Mouse (Mus musculus): ENCODE results near the gene Avil. TPM values are rescaled to one million over a fixed set of nuclear protein-coding genes. Genes with fewer than 3 reads are reported as not detected.

The Avil gene
- 0.13 and 0.34 TPM in 2 replicates for polyA plus RNA-seq (2014; fragmentation: Nextera tagmentation; extraction: Ambion mirVana)

GRCm38 (mm10) chr10:127000529-127000928, at the start of gene Avil:
Avil (plus strand) TSS chr10:127000709.
- no peaks in the 10 kb centered on the region for H3K27me3 ChIP-seq (ENCODE audit: control insufficient read depth, insufficient read depth, low read length)
- H3K4me1 ChIP-seq (ENCODE audit: control insufficient read depth, insufficient read depth, low read length), result no peaks in the 10 kb centered on the region
- H3K4me2 ChIP-seq, result no peak within 1 kb of the TSS
- H3K27ac ChIP-seq (ENCODE audit: low read depth, low read length), result no peak within 1 kb of the TSS
- no peaks in the 10 kb centered on the region for H3K9me3 ChIP-seq (replicated peaks; ENCODE audit: control insufficient read depth, low read length)
- no peak for ATAC-seq (replicated peaks; ENCODE audit: insufficient number of reproducible peaks, low FRiP score, low TSS enrichment)
- peaks cover 21% of the 10 kb centered on the region for H3K36me3 ChIP-seq (ENCODE audit: control insufficient read depth, insufficient read depth, low read length)
- no peak within 1 kb of the TSS for H3K9ac ChIP-seq (ENCODE audit: low read depth, low read length)
- WGBS (ENCODE audit: insufficient replicate concordance), result 83% methylated on average over 5 of the region's 5 CpGs
- no peak within 1 kb of the TSS for H3K4me3 ChIP-seq (ENCODE audit: low read depth, low read length)

- no peak overlapping the region for H3K27ac ChIP-seq (ENCODE audit: low read depth, low read length)
- H3K4me1 ChIP-seq (ENCODE audit: control insufficient read depth, insufficient read depth, low read length), result peaks cover 31% of the 10 kb centered on the region
These were observed 48.1 kb upstream of the Avil start for GRCm38 (mm10) chr10:126952375-126952774.

GRCm38 (mm10) chr10:126953029-126953471, 47.5 kb upstream of the Avil start:
- 80% methylated on average over 3 of the region's 3 CpGs for WGBS (ENCODE audit: insufficient replicate concordance)
- Histone ChIP-seq H3K4me2 (no peak overlapping the region), H3K36me3 (ENCODE audit: control insufficient read depth, insufficient read depth, low read length) (no peaks in the 10 kb centered on the region; the same call in 1 of the 2 replicates), H3K4me3 (ENCODE audit: low read depth, low read length) (no peak overlapping the region), H3K9me3 (replicated peaks; ENCODE audit: control insufficient read depth, low read length) (no peaks in the 10 kb centered on the region), H3K27ac (ENCODE audit: low read depth, low read length) (no peak overlapping the region), H3K4me1 (ENCODE audit: control insufficient read depth, insufficient read depth, low read length) (peaks cover 36% of the 10 kb centered on the region), H3K9ac (ENCODE audit: low read depth, low read length) (no peak overlapping the region), H3K27me3 (ENCODE audit: control insufficient read depth, insufficient read depth, low read length) (no peaks in the 10 kb centered on the region)
- no peak for ATAC-seq (replicated peaks; ENCODE audit: insufficient number of reproducible peaks, low FRiP score, low TSS enrichment)

More at GRCm38 (mm10) chr10:126952375-126952774, 48.1 kb upstream of the Avil start:
- no peak overlapping the region for H3K4me3 ChIP-seq (ENCODE audit: low read depth, low read length)
- no peaks in the 10 kb centered on the region for H3K9me3 ChIP-seq (replicated peaks; ENCODE audit: control insufficient read depth, low read length)
- no peak overlapping the region for H3K4me2 ChIP-seq
- WGBS (ENCODE audit: insufficient replicate concordance), result 91% methylated on average over 1 of the region's 1 CpGs
- no peak overlapping the region for H3K9ac ChIP-seq (ENCODE audit: low read depth, low read length)
- H3K27me3 ChIP-seq (ENCODE audit: control insufficient read depth, insufficient read depth, low read length), result no peaks in the 10 kb centered on the region
- ATAC-seq (replicated peaks; ENCODE audit: insufficient number of reproducible peaks, low FRiP score, low TSS enrichment), result no peak
- no peaks in the 10 kb centered on the region; the same call in 1 of the 2 replicates for H3K36me3 ChIP-seq (ENCODE audit: control insufficient read depth, insufficient read depth, low read length)

- Histone ChIP-seq H3K9me3 (replicated peaks; ENCODE audit: control insufficient read depth, low read length) (no peaks in the 10 kb centered on the region), H3K27ac (ENCODE audit: low read depth, low read length) (peak overlapping the region; percentile 74), H3K4me1 (ENCODE audit: control insufficient read depth, insufficient read depth, low read length) (peaks cover 17% of the 10 kb centered on the region), H3K27me3 (ENCODE audit: control insufficient read depth, insufficient read depth, low read length) (no peaks in the 10 kb centered on the region), H3K9ac (ENCODE audit: low read depth, low read length) (peak overlapping the region; percentile 66), H3K4me3 (ENCODE audit: low read depth, low read length) (0 out of 2 replicates have a peak overlapping the region, but pooled peaks have one; percentile 8), H3K4me2 (peak overlapping the region; percentile 51), H3K36me3 (ENCODE audit: control insufficient read depth, insufficient read depth, low read length) (no peaks in the 10 kb centered on the region; the same call in 1 of the 2 replicates)
- 18% methylated on average over 15 of the region's 15 CpGs for WGBS (ENCODE audit: insufficient replicate concordance)
- ATAC-seq (replicated peaks; ENCODE audit: insufficient number of reproducible peaks, low FRiP score, low TSS enrichment), result no peak
These were observed 43.7 kb upstream of the Avil start for GRCm38 (mm10) chr10:126956692-126957358.

GRCm38 (mm10) chr10:126957359-126958107, 43.0 kb upstream of the Avil start:
- 2% methylated on average over 24 of the region's 25 CpGs for WGBS (ENCODE audit: insufficient replicate concordance)
- H3K9me3 ChIP-seq (replicated peaks; ENCODE audit: control insufficient read depth, low read length), result no peaks in the 10 kb centered on the region
- peak overlapping the region; percentile 51 for H3K4me2 ChIP-seq
- H3K9ac ChIP-seq (ENCODE audit: low read depth, low read length), result peak overlapping the region; percentile 66
- peak overlapping the region; percentile 74 for H3K27ac ChIP-seq (ENCODE audit: low read depth, low read length)
- H3K4me3 ChIP-seq (ENCODE audit: low read depth, low read length), result peak overlapping the region; percentile 8; the same call in 1 of the 2 replicates
- H3K36me3 ChIP-seq (ENCODE audit: control insufficient read depth, insufficient read depth, low read length), result no peaks in the 10 kb centered on the region; the same call in 1 of the 2 replicates
- peak; percentile 53; the same call in 1 of the 2 replicates for ATAC-seq (replicated peaks; ENCODE audit: insufficient number of reproducible peaks, low FRiP score, low TSS enrichment)
- no peaks in the 10 kb centered on the region for H3K27me3 ChIP-seq (ENCODE audit: control insufficient read depth, insufficient read depth, low read length)
- H3K4me1 ChIP-seq (ENCODE audit: control insufficient read depth, insufficient read depth, low read length), result peaks cover 24% of the 10 kb centered on the region

GRCm38 (mm10) chr10:126960496-126960895, 40.0 kb upstream of the Avil start:
- Histone ChIP-seq H3K9ac (ENCODE audit: low read depth, low read length) (no peak overlapping the region), H3K27ac (ENCODE audit: low read depth, low read length) (no peak overlapping the region), H3K4me1 (ENCODE audit: control insufficient read depth, insufficient read depth, low read length) (peaks cover 28% of the 10 kb centered on the region), H3K36me3 (ENCODE audit: control insufficient read depth, insufficient read depth, low read length) (no peaks in the 10 kb centered on the region), H3K27me3 (ENCODE audit: control insufficient read depth, insufficient read depth, low read length) (no peaks in the 10 kb centered on the region), H3K9me3 (replicated peaks; ENCODE audit: control insufficient read depth, low read length) (no peaks in the 10 kb centered on the region), H3K4me3 (ENCODE audit: low read depth, low read length) (no peak overlapping the region), H3K4me2 (no peak overlapping the region)
- ATAC-seq (replicated peaks; ENCODE audit: insufficient number of reproducible peaks, low FRiP score, low TSS enrichment), result no peak
- WGBS (ENCODE audit: insufficient replicate concordance), result 72% methylated on average over 8 of the region's 8 CpGs

- no peaks in the 10 kb centered on the region for H3K27me3 ChIP-seq (ENCODE audit: control insufficient read depth, insufficient read depth, low read length)
- H3K4me2 ChIP-seq, result no peak overlapping the region; the same call in 1 of the 2 replicates
- no peak overlapping the region for H3K4me3 ChIP-seq (ENCODE audit: low read depth, low read length)
- H3K9me3 ChIP-seq (replicated peaks; ENCODE audit: control insufficient read depth, low read length), result no peaks in the 10 kb centered on the region
- no peaks in the 10 kb centered on the region for H3K36me3 ChIP-seq (ENCODE audit: control insufficient read depth, insufficient read depth, low read length)
- 70% methylated on average over 10 of the region's 10 CpGs for WGBS (ENCODE audit: insufficient replicate concordance)
- peaks cover 23% of the 10 kb centered on the region for H3K4me1 ChIP-seq (ENCODE audit: control insufficient read depth, insufficient read depth, low read length)
- ATAC-seq (replicated peaks; ENCODE audit: insufficient number of reproducible peaks, low FRiP score, low TSS enrichment), result no peak
- H3K27ac ChIP-seq (ENCODE audit: low read depth, low read length), result peak overlapping the region; percentile 57
- H3K9ac ChIP-seq (ENCODE audit: low read depth, low read length), result peak overlapping the region; percentile 52; the same call in 1 of the 2 replicates
These were observed 38.8 kb upstream of the Avil start for GRCm38 (mm10) chr10:126961757-126962156.

- no peaks in the 10 kb centered on the region for H3K9me3 ChIP-seq (replicated peaks; ENCODE audit: control insufficient read depth, low read length)
- H3K9ac ChIP-seq (ENCODE audit: low read depth, low read length), result peak overlapping the region; percentile 52; the same call in 1 of the 2 replicates
- no peaks in the 10 kb centered on the region for H3K36me3 ChIP-seq (ENCODE audit: control insufficient read depth, insufficient read depth, low read length)
- H3K27ac ChIP-seq (ENCODE audit: low read depth, low read length), result peak overlapping the region; percentile 57
- 26% methylated on average over 15 of the region's 15 CpGs for WGBS (ENCODE audit: insufficient replicate concordance)
- H3K4me1 ChIP-seq (ENCODE audit: control insufficient read depth, insufficient read depth, low read length), result peaks cover 17% of the 10 kb centered on the region
- H3K4me3 ChIP-seq (ENCODE audit: low read depth, low read length), result no peak overlapping the region
- H3K4me2 ChIP-seq, result peak overlapping the region; percentile 25
- no peaks in the 10 kb centered on the region for H3K27me3 ChIP-seq (ENCODE audit: control insufficient read depth, insufficient read depth, low read length)
- no peak; the same call in 1 of the 2 replicates for ATAC-seq (replicated peaks; ENCODE audit: insufficient number of reproducible peaks, low FRiP score, low TSS enrichment)
These were observed 38.1 kb upstream of the Avil start for GRCm38 (mm10) chr10:126962271-126962965.
